Comparison of ENCODE assay signal across 8 mouse cellular contexts in the genomic region with DNA sequence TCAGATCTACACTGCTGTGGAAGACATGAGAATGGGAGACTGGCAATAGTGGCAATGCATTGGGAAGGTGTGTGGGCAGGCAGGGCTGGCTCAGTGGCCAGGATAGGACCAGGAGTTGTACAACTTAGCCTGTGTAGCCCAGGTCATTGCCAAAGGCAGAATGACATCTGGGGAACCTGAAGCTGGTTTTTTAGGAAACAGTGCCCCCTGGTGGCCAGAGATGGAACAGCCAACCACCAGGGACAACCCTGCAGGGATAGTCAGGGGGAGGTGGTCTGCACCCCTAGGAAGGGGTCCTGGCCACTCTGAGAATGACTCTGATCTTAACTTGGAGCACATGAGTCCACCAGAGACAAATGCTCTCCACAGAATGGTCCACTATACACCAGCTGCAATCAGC. TPM values are rescaled to one million over a fixed set of nuclear protein-coding genes. Genes with fewer than 3 reads are reported as not detected.
DNase-seq lines count a peak whose midpoint lies in the region; ATAC-seq and TF ChIP-seq lines count a peak whose summit lies in the region.

No protein-coding gene starts in this region.

- no peak overlapping the region for H3K9ac ChIP-seq in forebrain, embryonic 16.5 days (replicated peaks; ENCODE audit: low read depth, low read length)
- no peak overlapping the region for H3K9ac ChIP-seq in liver, postnatal 0 days (replicated peaks)
- no peak overlapping the region for H3K9ac ChIP-seq in neural tube, embryonic 14.5 days (replicated peaks; ENCODE audit: low read depth, low read length)

- peaks cover 10% of the 10 kb centered on the region for H3K36me3 ChIP-seq in forebrain, embryonic 16.5 days (ENCODE audit: control insufficient read depth, insufficient read depth)
- H3K36me3 ChIP-seq in liver, postnatal 0 days (replicated peaks; ENCODE audit: insufficient read depth, low read length), result peaks cover 15% of the 10 kb centered on the region; the same call in 1 of the 2 replicates
- H3K36me3 ChIP-seq in neural tube, embryonic 14.5 days (ENCODE audit: control insufficient read depth, insufficient read depth, low read length), result peaks cover 22% of the 10 kb centered on the region

- 0 out of 2 replicates have a peak, but pooled peaks have one; percentile 28 for ATAC-seq in forebrain, embryonic 16.5 days
- peak; percentile 40 for ATAC-seq in liver, postnatal 0 days
- peak; percentile 45 for ATAC-seq in neural tube, embryonic 14.5 days (ENCODE audit: low read depth)

- no peak overlapping the region for H3K4me2 ChIP-seq in forebrain, embryonic 16.5 days (ENCODE audit: low read length)
- no peak overlapping the region for H3K4me2 ChIP-seq in liver, postnatal 0 days (ENCODE audit: low read depth, low read length)
- H3K4me2 ChIP-seq in neural tube, embryonic 14.5 days (ENCODE audit: low read depth, low read length), result no peak overlapping the region

- no peak overlapping the region for H3K4me3 ChIP-seq in forebrain, embryonic 16.5 days (replicated peaks; ENCODE audit: low read length)
- H3K4me3 ChIP-seq in liver, postnatal 0 days (ENCODE audit: low read depth, low read length), result no peak overlapping the region
- no peak overlapping the region for H3K4me3 ChIP-seq in neural tube, embryonic 14.5 days (ENCODE audit: low read depth, low read length)

- TF ChIP-seq CTCF in liver, postnatal 0 days (IDR thresholded peaks at IDR 0.05; ENCODE audit: low read depth), result peak; percentile 95

- no peaks in the 10 kb centered on the region for H3K27me3 ChIP-seq in forebrain, embryonic 16.5 days (replicated peaks; ENCODE audit: control insufficient read depth, insufficient read depth, low read length)
- no peaks in the 10 kb centered on the region for H3K27me3 ChIP-seq in liver, postnatal 0 days (ENCODE audit: insufficient read depth, low read length)
- no peaks in the 10 kb centered on the region for H3K27me3 ChIP-seq in neural tube, embryonic 14.5 days (ENCODE audit: control insufficient read depth, insufficient read depth, low read length)

- H3K4me1 ChIP-seq in forebrain, embryonic 16.5 days (replicated peaks; ENCODE audit: control insufficient read depth, insufficient read depth, low read length), result no peaks in the 10 kb centered on the region
- H3K4me1 ChIP-seq in liver, postnatal 0 days (ENCODE audit: insufficient read depth), result no peaks in the 10 kb centered on the region
- no peaks in the 10 kb centered on the region for H3K4me1 ChIP-seq in neural tube, embryonic 14.5 days (ENCODE audit: control insufficient read depth, insufficient read depth, low read length)

- no peak overlapping the region for H3K27ac ChIP-seq in forebrain, embryonic 16.5 days (ENCODE audit: low read length)
- no peak overlapping the region for H3K27ac ChIP-seq in liver, postnatal 0 days (ENCODE audit: low read depth)
- no peak overlapping the region for H3K27ac ChIP-seq in neural tube, embryonic 14.5 days (ENCODE audit: low read depth, low read length)

- DNase-seq in urinary bladder, adult 2 months (ENCODE audit: low spot score), result peak; percentile 46
- no peak for DNase-seq in urinary bladder, postnatal 4 days (ENCODE audit: low spot score in 2 of 2)
- DNase-seq in c-Kit-negative CD71-positive TER-119-positive erythroid progenitor cells, embryonic 14.5 days (ENCODE audit: low read depth, low spot score), result peak; percentile 57
- DNase-seq in induced T-regulatory cell, adult 2 months (ENCODE audit: low read depth), result peak; percentile 72
- peak; percentile 84 for DNase-seq in liver, postnatal 0 days
- peak; percentile 44 to 62 for DNase-seq in urinary bladder, postnatal 36 days (ENCODE audit: low spot score in 2 of 2)

- TF ChIP-seq EP300 in liver, postnatal 0 days (IDR thresholded peaks at IDR 0.05; ENCODE audit: low read depth), result no peak

- no peaks in the 10 kb centered on the region for H3K9me3 ChIP-seq in forebrain, embryonic 16.5 days (ENCODE audit: control insufficient read depth, low read length)
- no peaks in the 10 kb centered on the region for H3K9me3 ChIP-seq in liver, postnatal 0 days (ENCODE audit: low read length)
- no peaks in the 10 kb centered on the region for H3K9me3 ChIP-seq in neural tube, embryonic 14.5 days (ENCODE audit: control insufficient read depth, low read length)

RNA-seq across cellular contexts. Expression of a gene that starts 14.4 kb away (rescaled TPM):
- 7.1 and 8.3 TPM in 2 replicates for polyA plus RNA-seq in urinary bladder, adult 2 months (2012; rRNA removed)
- 3.8 and 5.7 TPM in 2 replicates for polyA plus RNA-seq in forebrain, embryonic 16.5 days (2015; fragmentation: Nextera tagmentation; extraction: Ambion mirVana)
- 4.9 and 5.8 TPM in 2 replicates for polyA plus RNA-seq in liver, postnatal 0 days (2015; fragmentation: Nextera tagmentation; extraction: Ambion mirVana)
- polyA plus RNA-seq in neural tube, embryonic 14.5 days (2014; fragmentation: Nextera tagmentation; extraction: Ambion mirVana), result 9.1 and 9.4 TPM in 2 replicates

RNA-seq across cellular contexts. Expression of a gene that starts 24.9 kb away (rescaled TPM):
- polyA plus RNA-seq in urinary bladder, adult 2 months (2012; rRNA removed), result 12.1 and 20.9 TPM in 2 replicates
- 26.7 and 32.3 TPM in 2 replicates for polyA plus RNA-seq in forebrain, embryonic 16.5 days (2015; fragmentation: Nextera tagmentation; extraction: Ambion mirVana)
- polyA plus RNA-seq in liver, postnatal 0 days (2015; fragmentation: Nextera tagmentation; extraction: Ambion mirVana), result 5.6 and 6.4 TPM in 2 replicates
- 35.4 and 39.6 TPM in 2 replicates for polyA plus RNA-seq in neural tube, embryonic 14.5 days (2014; fragmentation: Nextera tagmentation; extraction: Ambion mirVana)

RNA-seq across cellular contexts. Expression of a gene that starts 40.8 kb away (rescaled TPM):
- polyA plus RNA-seq in urinary bladder, adult 2 months (2012; rRNA removed), result 42.3 and 47.7 TPM in 2 replicates
- polyA plus RNA-seq in forebrain, embryonic 16.5 days (2015; fragmentation: Nextera tagmentation; extraction: Ambion mirVana), result 22.6 and 23.1 TPM in 2 replicates
- 15.7 and 19.1 TPM in 2 replicates for polyA plus RNA-seq in liver, postnatal 0 days (2015; fragmentation: Nextera tagmentation; extraction: Ambion mirVana)
- polyA plus RNA-seq in neural tube, embryonic 14.5 days (2014; fragmentation: Nextera tagmentation; extraction: Ambion mirVana), result 5.7 and 8.9 TPM in 2 replicates

Comparison
In these comparisons a context has a peak if more than half of its experiments do, and no peak if none do; other contexts are left out.
1. DNase-seq: peak in urinary bladder, adult 2 months (single experiment), c-Kit-negative CD71-positive TER-119-positive erythroid progenitor cells, embryonic 14.5 days (single experiment), induced T-regulatory cell, adult 2 months (single experiment), liver, postnatal 0 days (single experiment) and urinary bladder, postnatal 36 days (2 of 2); none in urinary bladder, postnatal 4 days (0 of 2).
2. Peak in every context shown above with its lines, with median percentiles within 50 percentile points of each other: ATAC-seq.